Mouse (Mus musculus) embryonic facial prominence, embryonic 13.5 days (tissue): Measurements from ENCODE around the gene Dusp27. TPM values are rescaled to one million over a fixed set of nuclear protein-coding genes. Genes with fewer than 3 reads are reported as not detected.

Experiments
- ATAC-seq: fragments of 200-750 bp; cut with Nextera tagmentation; 2 replicates; pipeline ENCODE4 v1.8.0; 2017; ENCODE audit warnings: low read depth; ENCODE audit not compliant: insufficient number of reproducible peaks, insufficient read depth, low FRiP score, low TSS enrichment
- H3K27ac ChIP-seq: fragments of 300-500 bp; sonication (generic); 2 replicates; pipeline ENCODE4 v1.5.1; 2015; ENCODE audit warnings: moderate library complexity, mild to moderate bottlenecking, inconsistent platforms
- H3K27me3 ChIP-seq: fragments of 300-500 bp; sonication (generic); 2 replicates; pipeline ENCODE4 v1.6.1; 2015; ENCODE audit warnings: mild to moderate bottlenecking, inconsistent platforms
- H3K36me3 ChIP-seq: fragments of 300-500 bp; sonication (generic); 2 replicates; pipeline ENCODE4 v1.6.1; 2015; ENCODE audit warnings: mild to moderate bottlenecking, inconsistent platforms
- H3K4me1 ChIP-seq: fragments of 300-500 bp; sonication (generic); 2 replicates; pipeline ENCODE4 v1.6.1; 2015; ENCODE audit warnings: inconsistent platforms
- H3K4me2 ChIP-seq: fragments of 300-500 bp; sonication (generic); 2 replicates; pipeline ENCODE4 v1.6.1; 2015; ENCODE audit warnings: moderate library complexity, mild to moderate bottlenecking, inconsistent platforms
- H3K4me3 ChIP-seq: fragments of 300-500 bp; sonication (generic); 2 replicates; pipeline ENCODE4 v1.5.1; 2015; ENCODE audit warnings: mild to moderate bottlenecking, inconsistent platforms
- H3K9ac ChIP-seq: fragments of 300-500 bp; sonication (generic); 2 replicates; pipeline ENCODE4 v1.6.1; 2015; ENCODE audit warnings: mild to moderate bottlenecking, inconsistent platforms
- H3K9me3 ChIP-seq: fragments of 300-500 bp; sonication (generic); 2 replicates; pipeline ENCODE4 v1.6.1; 2016; ENCODE audit warnings: inconsistent platforms
- WGBS: fragments of 180-500 bp; shearing (Covaris S2); methylation state at CpG from one replicate; pipeline ENCODE4 v1.1.7; 2015; ENCODE audit warnings: mixed read lengths; 5-methylcytosine and 5-hydroxymethylcytosine counted together
- polyA plus RNA-seq: library from polyadenylated mRNA; unstranded; fragments of >200 nt; fragmentation: Nextera tagmentation; extraction: Ambion mirVana; gene quantifications from 2 replicates; pipeline ENCODE4 v1.2.1, GENCODE M21; 2015

The Dusp27 gene
- polyA plus RNA-seq, 1 experiment from 2014 or later = 2.6 TPM

- no peaks in the 10 kb centered on the region for H3K9me3 ChIP-seq
- H3K4me3 ChIP-seq = no peak overlapping the region
- no peak for ATAC-seq
- WGBS = 89% methylated on average over 8 of the region's 8 CpGs
- peaks cover 21% of the 10 kb centered on the region for H3K4me1 ChIP-seq
- no peak overlapping the region for H3K27ac ChIP-seq
- no peak overlapping the region for H3K9ac ChIP-seq
- no peaks in the 10 kb centered on the region for H3K36me3 ChIP-seq
- no peak overlapping the region for H3K4me2 ChIP-seq
- no peaks in the 10 kb centered on the region for H3K27me3 ChIP-seq
Measured at GRCm38 (mm10) chr1:166123751-166124150, 4.0 kb downstream of the Dusp27 start.

GRCm38 (mm10) chr1:166123045-166123444, 4.7 kb downstream of the Dusp27 start:
- Histone ChIP-seq H3K4me1 (peaks cover 15% of the 10 kb centered on the region), H3K4me3 (no peak overlapping the region), H3K9me3 (no peaks in the 10 kb centered on the region), H3K27me3 (no peaks in the 10 kb centered on the region), H3K36me3 (no peaks in the 10 kb centered on the region), H3K9ac (no peak overlapping the region), H3K27ac (no peak overlapping the region), H3K4me2 (no peak overlapping the region)
- WGBS = 100% methylated on average over 1 of the region's 1 CpGs
- ATAC-seq = no peak

GRCm38 (mm10) chr1:166122114-166122513, 5.6 kb downstream of the Dusp27 start:
- peaks cover 8% of the 10 kb centered on the region for H3K4me1 ChIP-seq
- H3K36me3 ChIP-seq = no peaks in the 10 kb centered on the region
- 82% methylated on average over 7 of the region's 7 CpGs for WGBS
- no peak overlapping the region for H3K27ac ChIP-seq
- ATAC-seq = no peak
- no peak overlapping the region for H3K4me2 ChIP-seq
- no peak overlapping the region for H3K9ac ChIP-seq
- no peaks in the 10 kb centered on the region for H3K27me3 ChIP-seq
- H3K4me3 ChIP-seq = no peak overlapping the region
- no peaks in the 10 kb centered on the region for H3K9me3 ChIP-seq

GRCm38 (mm10) chr1:166117866-166118639, 9.7 kb downstream of the Dusp27 start:
- 0 out of 2 replicates have a peak, but pooled peaks cover 4% of the 10 kb centered on the region for H3K4me1 ChIP-seq
- 50% methylated on average over 13 of the region's 13 CpGs for WGBS
- H3K27me3 ChIP-seq = no peaks in the 10 kb centered on the region
- no peak overlapping the region for H3K9ac ChIP-seq
- H3K4me3 ChIP-seq = no peak overlapping the region
- no peaks in the 10 kb centered on the region for H3K9me3 ChIP-seq
- no peak overlapping the region for H3K27ac ChIP-seq
- H3K36me3 ChIP-seq = no peaks in the 10 kb centered on the region
- H3K4me2 ChIP-seq = peak overlapping the region; percentile 33; the same call in 1 of the 2 replicates
- no peak for ATAC-seq

GRCm38 (mm10) chr1:166115719-166116118, 12.0 kb downstream of the Dusp27 start:
- no peak overlapping the region for H3K4me3 ChIP-seq
- WGBS = 91% methylated on average over 4 of the region's 4 CpGs
- H3K9ac ChIP-seq = no peak overlapping the region
- ATAC-seq = no peak
- no peak overlapping the region for H3K27ac ChIP-seq
- no peak overlapping the region for H3K4me2 ChIP-seq
- H3K36me3 ChIP-seq = no peaks in the 10 kb centered on the region
- H3K27me3 ChIP-seq = no peaks in the 10 kb centered on the region
- H3K9me3 ChIP-seq = no peaks in the 10 kb centered on the region
- H3K4me1 ChIP-seq = 0 out of 2 replicates have a peak, but pooled peaks cover 4% of the 10 kb centered on the region

GRCm38 (mm10) chr1:166114986-166115385, 12.7 kb downstream of the Dusp27 start:
- no peak overlapping the region for H3K27ac ChIP-seq
- no peaks in the 10 kb centered on the region for H3K36me3 ChIP-seq
- 0 out of 2 replicates have a peak, but pooled peaks cover 4% of the 10 kb centered on the region for H3K4me1 ChIP-seq
- H3K9ac ChIP-seq = no peak overlapping the region
- no peak overlapping the region for H3K4me2 ChIP-seq
- no peak for ATAC-seq
- no peaks in the 10 kb centered on the region for H3K9me3 ChIP-seq
- no peaks in the 10 kb centered on the region for H3K27me3 ChIP-seq
- 84% methylated on average over 3 of the region's 3 CpGs for WGBS
- H3K4me3 ChIP-seq = no peak overlapping the region

- H3K9me3 ChIP-seq = no peaks in the 10 kb centered on the region
- ATAC-seq = no peak
- H3K27me3 ChIP-seq = no peaks in the 10 kb centered on the region
- H3K4me1 ChIP-seq = no peaks in the 10 kb centered on the region
- no peak overlapping the region for H3K4me3 ChIP-seq
- H3K27ac ChIP-seq = no peak overlapping the region
- no peak overlapping the region for H3K9ac ChIP-seq
- no peaks in the 10 kb centered on the region for H3K36me3 ChIP-seq
- no peak overlapping the region for H3K4me2 ChIP-seq
- WGBS = 81% methylated on average over 6 of the region's 6 CpGs
Measured at GRCm38 (mm10) chr1:166105464-166105863, 22.3 kb downstream of the Dusp27 start.

- Histone ChIP-seq H3K4me1 (no peaks in the 10 kb centered on the region), H3K4me2 (no peak overlapping the region), H3K9me3 (no peaks in the 10 kb centered on the region), H3K36me3 (no peaks in the 10 kb centered on the region), H3K27me3 (no peaks in the 10 kb centered on the region), H3K9ac (no peak overlapping the region), H3K4me3 (no peak overlapping the region), H3K27ac (no peak overlapping the region)
- WGBS = 89% methylated on average over 3 of the region's 3 CpGs
- ATAC-seq = no peak
Measured at GRCm38 (mm10) chr1:166104858-166105257, 22.9 kb downstream of the Dusp27 start.

- Histone ChIP-seq H3K27me3 (no peaks in the 10 kb centered on the region), H3K4me1 (no peaks in the 10 kb centered on the region), H3K9me3 (no peaks in the 10 kb centered on the region), H3K4me3 (no peak overlapping the region), H3K9ac (no peak overlapping the region), H3K36me3 (0 out of 2 replicates have a peak, but pooled peaks cover 6% of the 10 kb centered on the region), H3K27ac (no peak overlapping the region), H3K4me2 (no peak overlapping the region)
- 60% methylated on average over 11 of the region's 11 CpGs for WGBS
- no peak for ATAC-seq
Measured at GRCm38 (mm10) chr1:166102920-166103608, 24.7 kb downstream of the Dusp27 start.

- 94% methylated on average over 2 of the region's 2 CpGs for WGBS
Measured at GRCm38 (mm10) chr1:166098120-166098519, 29.6 kb downstream of the Dusp27 start.

GRCm38 (mm10) chr1:166094462-166094861, 33.3 kb downstream of the Dusp27 start:
- H3K4me1 ChIP-seq = 0 out of 2 replicates have a peak, but pooled peaks cover 3% of the 10 kb centered on the region
- 0 out of 2 replicates have a peak, but pooled peaks cover 6% of the 10 kb centered on the region for H3K36me3 ChIP-seq
- H3K4me3 ChIP-seq = no peak overlapping the region
- H3K9ac ChIP-seq = no peak overlapping the region
- H3K4me2 ChIP-seq = no peak overlapping the region
- ATAC-seq = no peak
- H3K9me3 ChIP-seq = no peaks in the 10 kb centered on the region
- WGBS = 86% methylated on average over 3 of the region's 3 CpGs
- H3K27ac ChIP-seq = no peak overlapping the region
- no peaks in the 10 kb centered on the region for H3K27me3 ChIP-seq

More at GRCm38 (mm10) chr1:166098120-166098519, 29.6 kb downstream of the Dusp27 start:
- ATAC-seq = no peak
- Histone ChIP-seq H3K4me2 (no peak overlapping the region), H3K27ac (no peak overlapping the region), H3K4me1 (no peaks in the 10 kb centered on the region), H3K4me3 (no peak overlapping the region), H3K9ac (no peak overlapping the region), H3K36me3 (0 out of 2 replicates have a peak, but pooled peaks cover 6% of the 10 kb centered on the region), H3K27me3 (no peaks in the 10 kb centered on the region), H3K9me3 (no peaks in the 10 kb centered on the region)

GRCm38 (mm10) chr1:166090306-166090705, 37.4 kb downstream of the Dusp27 start:
- H3K4me1 ChIP-seq = peaks cover 8% of the 10 kb centered on the region; the same call in 1 of the 2 replicates
- WGBS = 89% methylated on average over 2 of the region's 2 CpGs
- H3K27ac ChIP-seq = no peak overlapping the region
- H3K27me3 ChIP-seq = no peaks in the 10 kb centered on the region
- H3K9ac ChIP-seq = no peak overlapping the region
- no peaks in the 10 kb centered on the region for H3K36me3 ChIP-seq
- H3K4me3 ChIP-seq = no peak overlapping the region
- H3K4me2 ChIP-seq = no peak overlapping the region
- ATAC-seq = no peak
- no peaks in the 10 kb centered on the region for H3K9me3 ChIP-seq
